Comparison of ENCODE assay signal across 13 mouse cellular contexts in genomic region chr5:146893478-146894182, GRCm38 (mm10). TPM values are rescaled to one million over a fixed set of nuclear protein-coding genes. Genes with fewer than 3 reads are reported as not detected.
A peak's percentile ranks its signal among the peaks of the same experiment; 100 is the strongest.
DNase-seq lines count a peak whose midpoint lies in the region; ATAC-seq and TF ChIP-seq lines count a peak whose summit lies in the region.
"Had no signal": no experiment of that assay in that cellular context is flagged by ENCODE, and none has a peak within 500 bp of the region (broad histone marks: within the 10 kb centered on the region; RNA-seq: fewer than 3 reads in every experiment).

No protein-coding gene starts in this region.

- no peak overlapping the region for H3K4me3 ChIP-seq in liver, adult 2 months (ENCODE audit: insufficient read depth, low read depth, low read length)
- H3K4me3 ChIP-seq: heart, embryonic 15.5 days; limb, embryonic 13.5 days had no signal

- H3K9ac ChIP-seq in liver, adult 2 months (ENCODE audit: low read depth, low read length), result no peak overlapping the region
- H3K9ac ChIP-seq: heart, embryonic 15.5 days; limb, embryonic 13.5 days had no signal

- no peaks in the 10 kb centered on the region for H3K36me3 ChIP-seq in liver, adult 2 months (ENCODE audit: control insufficient read depth, insufficient read depth, low read length)
- H3K36me3 ChIP-seq: heart, embryonic 15.5 days; limb, embryonic 13.5 days had no signal

- no peak for TF ChIP-seq POLR2A in liver, adult 2 months (IDR thresholded peaks at IDR 0.05; ENCODE audit: extremely low read depth, insufficient read depth, low read length)
- TF ChIP-seq POLR2A in brain, embryonic 14.5 days (IDR thresholded peaks at IDR 0.05; ENCODE audit: borderline replicate concordance, extremely low read depth, insufficient read depth, insufficient read length, poor library complexity, severe bottlenecking), result no peak

- H3K4me1 ChIP-seq in liver, adult 2 months (ENCODE audit: control insufficient read depth, insufficient read depth, low read length), result no peaks in the 10 kb centered on the region
- H3K4me1 ChIP-seq: limb, embryonic 13.5 days had no signal

- peak; percentile 56 for TF ChIP-seq CTCF in liver, adult 2 months (IDR thresholded peaks at IDR 0.05; ENCODE audit: low read depth, low read length)
- TF ChIP-seq CTCF in brain, embryonic 14.5 days (IDR thresholded peaks at IDR 0.05; ENCODE audit: borderline replicate concordance, extremely low read depth, insufficient read depth, insufficient read length), result peak; percentile 52

- no peaks in the 10 kb centered on the region for H3K27me3 ChIP-seq in liver, adult 2 months (ENCODE audit: control insufficient read depth, insufficient read depth, low read length)
- H3K27me3 ChIP-seq: heart, embryonic 15.5 days; limb, embryonic 13.5 days had no signal

- H3K27ac ChIP-seq in liver, adult 2 months (replicated peaks; ENCODE audit: insufficient read depth, low read depth, low read length), result no peak overlapping the region
- H3K27ac ChIP-seq: heart, embryonic 15.5 days; limb, embryonic 13.5 days had no signal

- 89% methylated on average over 11 of the region's 11 CpGs for WGBS in liver, adult 2 months

- H3K79me2 ChIP-seq in liver, adult 2 months (ENCODE audit: control insufficient read depth, insufficient read depth, low read length), result no peaks in the 10 kb centered on the region

- peak; percentile 55 for DNase-seq in CD4-positive, CD25-positive, alpha-beta regulatory T cell, adult 2 months (ENCODE audit: low read depth, low spot score)
- no peak for DNase-seq in liver, adult 2 months (ENCODE audit: extremely low read depth, low read depth, low spot score)
- DNase-seq in liver, result no peak
- DNase-seq in CD4-positive helper T cell, adult 2 months (ENCODE audit: low read depth, low spot score), result peak; percentile 24
- no peak for DNase-seq in brain, embryonic 14.5 days (ENCODE audit: low read depth)
- no peak for DNase-seq in Muller cell, postnatal 12 days (ENCODE audit: inconsistent ontology term)
- no peak for DNase-seq in gastrocnemius, adult 18-20 months (ENCODE audit: low spot score)
- DNase-seq: cerebellum, adult 9-11 months; gastrocnemius, postnatal 25 days; right cerebral cortex, postnatal 25 days had no signal

- no peak for ATAC-seq in CD4-positive, CD25-positive, alpha-beta regulatory T cell, adult 4 months

RNA-seq across cellular contexts. Expression of gene Rasl11a, which starts 48.8 kb away (rescaled TPM):
- 1 to 10 TPM; 3.1 to 3.2 TPM for polyA plus RNA-seq in CD4-positive, CD25-positive, alpha-beta regulatory T cell, adult 4 months (2017; shearing (Covaris generic))
- 0.67 TPM in 1 of 2 replicates, not detected in the other for total RNA-seq in liver, adult 2 months (2014; rRNA removed)
- polyA plus RNA-seq in liver, adult 2 months (2012; rRNA removed), result 0.52 and 0.87 TPM in 2 replicates
- polyA plus RNA-seq in brain, embryonic 14.5 days (2012; rRNA removed), result 5.5 and 6.5 TPM in 2 replicates
- total RNA-seq in gastrocnemius, adult 18-20 months (2021), result 1 to 10 TPM; 1.7 to 1.8 TPM

RNA-seq across cellular contexts. Expression of gene Gtf3a, which starts 54.8 kb away (rescaled TPM):
- 10 to 100 TPM; 26.2 to 30.5 TPM for polyA plus RNA-seq in CD4-positive, CD25-positive, alpha-beta regulatory T cell, adult 4 months (2017; shearing (Covaris generic))
- 12.2 and 15.6 TPM in 2 replicates for total RNA-seq in liver, adult 2 months (2014; rRNA removed)
- polyA plus RNA-seq in liver, adult 2 months (2012; rRNA removed), result 15.3 and 17.9 TPM in 2 replicates
- 79.6 and 88.5 TPM in 2 replicates for polyA plus RNA-seq in brain, embryonic 14.5 days (2012; rRNA removed)
- total RNA-seq in gastrocnemius, adult 18-20 months (2021), result 10 to 100 TPM; 26.4 to 27.9 TPM

Comparison
In these comparisons a context has a peak if more than half of its experiments do, and no peak if none do; other contexts are left out.
1. DNase-seq: peak in CD4-positive, CD25-positive, alpha-beta regulatory T cell, adult 2 months (single experiment) and CD4-positive helper T cell, adult 2 months (single experiment); none in liver, adult 2 months (single experiment), liver (single experiment), brain, embryonic 14.5 days (single experiment), Muller cell, postnatal 12 days (single experiment) and gastrocnemius, adult 18-20 months (single experiment).